Mouse (Mus musculus) adrenal gland, adult 18-20 months (tissue): ENCODE results near the gene Atxn2. TPM values are rescaled to one million over a fixed set of nuclear protein-coding genes. Genes with fewer than 3 reads are reported as not detected.
A peak's percentile ranks its signal among the peaks of the same experiment; 100 is the strongest.
"Not testable (repeated sequence)": the region's sequence is repeated elsewhere in the genome, so short reads cannot be mapped to it uniquely, and the experiment has no call there.

Experiments
- DNase-seq, 2 experiments: peaks; one replicate each; pipeline ENCODE4 v3.0.0; 2021 to 2022; ENCODE audit warnings: low spot score in 2 of 2
- long read RNA-seq, 2 experiments: library from polyadenylated mRNA; stranded (forward); transcript quantifications; one replicate each; pipeline ENCODE4 v2.0.0; 2021
- total RNA-seq, 2 experiments: library from RNA; stranded (reverse); gene quantifications; 1 replicate in 1 of 2; 2 replicates in 1 of 2; pipeline ENCODE4 v1.2.3; 2021

Gene Atxn2
- total RNA-seq, result 100 to 1,000 TPM; 165 to 216 TPM
- long read RNA-seq, experiment 1, full-length matches to known transcripts, result 1 of 23 reads
- long read RNA-seq, experiment 1, partial matches to known transcripts, result 6 of 23 reads
- long read RNA-seq, experiment 1, other reads (novel, unspliced or antisense), result 16 of 23 reads
- long read RNA-seq, experiment 2, partial matches to known transcripts, result 11 of 17 reads
- long read RNA-seq, experiment 2, other reads (novel, unspliced or antisense), result 6 of 17 reads

DNA sequence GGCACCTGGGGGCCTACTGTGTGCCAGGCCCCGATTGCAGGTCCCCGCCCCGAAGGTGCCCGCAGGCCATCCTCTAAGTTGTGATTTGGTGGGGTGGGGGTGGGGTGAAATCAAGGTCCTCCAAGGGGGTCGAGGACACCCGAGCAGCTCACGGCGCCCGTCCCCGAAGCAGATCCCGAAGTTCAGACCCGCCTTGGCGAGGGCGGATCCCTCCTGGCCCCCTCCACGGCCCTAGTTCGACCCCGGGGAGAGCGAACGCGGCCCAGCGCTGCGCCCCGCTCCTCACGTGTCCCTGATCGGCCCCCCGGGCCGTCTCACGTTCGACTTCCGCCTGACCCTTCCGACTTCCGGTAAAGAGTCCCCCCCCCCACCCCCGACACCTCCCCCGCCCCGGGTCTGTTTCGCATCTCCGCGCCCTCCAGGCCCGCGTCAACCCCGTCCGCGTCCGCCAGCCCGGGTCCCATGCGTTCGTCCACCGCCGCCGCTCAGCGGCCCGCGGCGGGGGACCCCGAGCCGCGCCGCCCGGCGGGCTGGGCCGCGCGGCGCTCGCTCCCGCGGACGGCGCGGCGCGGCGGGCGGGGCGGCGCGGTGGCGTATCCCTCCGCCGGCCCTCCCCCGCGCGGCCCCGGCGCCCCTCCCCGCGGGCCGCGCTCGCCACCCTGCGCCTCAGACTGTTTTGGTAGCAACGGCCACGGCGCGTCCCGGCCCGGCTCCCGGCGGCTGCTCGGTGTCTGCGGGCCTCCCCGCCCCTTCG, at the start of gene Atxn2:
Gene Atxn2, plus strand, starts transcription at position 164 of the 754 bp plus-strand sequence.
- peak; percentile 83 to 84 for DNase-seq

DNA sequence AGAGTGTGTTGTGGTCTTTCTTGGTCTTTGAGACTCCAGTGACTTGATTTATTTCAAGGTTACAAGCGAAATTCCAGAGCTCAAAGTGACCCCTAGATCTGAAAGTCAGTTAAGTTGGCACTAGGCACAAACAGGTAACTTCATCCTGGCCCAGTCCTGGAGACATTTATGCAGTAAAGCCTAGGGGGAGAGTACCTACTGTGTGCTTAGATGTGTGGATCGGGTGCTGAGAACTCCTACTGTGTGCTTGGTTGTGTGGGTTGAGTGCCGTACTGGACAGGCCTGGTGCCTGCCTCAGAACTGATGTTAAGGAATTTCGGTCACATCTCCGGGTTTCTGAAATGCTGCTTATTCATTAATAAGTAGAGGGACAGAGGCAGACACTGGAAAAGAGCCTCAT, 49.6 kb upstream of the Atxn2 start:
- DNase-seq, result no peak

GRCm38 (mm10) chr5:121663456-121663855, 47.7 kb upstream of the Atxn2 start:
- no peak for DNase-seq

- no peak for DNase-seq
These were observed 47.1 kb upstream of the Atxn2 start for GRCm38 (mm10) chr5:121664078-121664477.

DNA sequence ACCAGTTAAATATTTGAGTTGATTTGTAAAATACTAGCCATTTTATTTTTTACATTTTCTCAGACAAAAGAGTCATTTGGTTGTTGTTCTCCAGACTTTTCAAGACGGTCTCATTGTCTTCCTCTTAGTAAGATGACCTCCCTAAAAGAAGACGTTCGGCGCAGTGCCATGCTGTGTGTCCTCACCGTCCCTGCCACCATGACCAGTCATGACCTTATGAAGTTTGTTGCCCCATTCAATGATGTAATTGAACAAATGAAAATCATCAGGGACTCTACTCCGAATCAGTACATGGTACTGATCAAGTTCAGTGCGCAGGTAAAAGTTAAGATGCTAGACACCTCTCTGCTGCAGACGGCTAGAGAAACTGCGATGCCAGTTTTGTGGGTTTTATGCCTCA, 46.2 kb upstream of the Atxn2 start:
- no peak for DNase-seq

GRCm38 (mm10) chr5:121667067-121667466, 44.1 kb upstream of the Atxn2 start:
- no peak for DNase-seq

GRCm38 (mm10) chr5:121668411-121668810, 42.7 kb upstream of the Atxn2 start:
- no peak for DNase-seq

DNA sequence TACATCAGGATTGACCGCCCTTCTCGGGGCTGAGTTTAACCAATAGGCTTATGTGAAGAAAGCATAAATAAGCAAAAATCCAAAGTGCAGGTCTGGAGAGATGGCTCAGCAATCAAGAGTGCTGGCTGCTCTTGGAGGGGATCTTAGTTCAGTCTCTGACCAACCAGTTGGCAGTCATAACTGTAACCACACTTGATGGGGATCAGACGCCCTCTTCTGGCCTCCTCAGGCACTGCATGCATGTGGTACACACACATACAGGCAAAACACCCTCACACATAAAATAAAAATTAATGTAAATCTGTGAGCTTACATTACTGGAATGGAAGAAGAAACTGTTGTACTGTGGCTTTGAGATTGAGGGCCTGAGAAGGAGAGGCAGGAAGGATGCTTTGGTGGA, 40.7 kb upstream of the Atxn2 start:
- no peak for DNase-seq

- no peak for DNase-seq
These were observed 28.9 kb upstream of the Atxn2 start for GRCm38 (mm10) chr5:121682250-121682649.

DNA sequence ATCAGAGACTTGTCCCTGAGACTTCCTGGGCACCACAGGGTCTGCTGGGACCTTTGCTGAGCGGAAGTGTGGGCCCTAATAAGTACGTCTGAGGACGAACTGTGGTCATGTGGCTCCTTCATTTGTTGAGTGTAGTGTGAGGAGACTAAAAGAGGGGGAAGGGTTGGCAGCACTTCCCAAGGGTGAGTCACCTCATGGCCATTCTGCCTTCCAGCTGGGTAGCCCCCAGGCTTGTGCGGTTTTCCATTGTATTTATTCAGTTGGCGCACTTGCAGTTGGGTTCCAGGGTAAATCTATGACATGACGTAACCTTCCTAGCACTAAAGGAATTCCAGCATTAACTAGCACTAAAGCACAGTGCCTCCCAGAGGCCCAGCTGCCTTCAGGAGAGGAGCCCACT, 25.6 kb upstream of the Atxn2 start:
- DNase-seq, result no peak

DNA sequence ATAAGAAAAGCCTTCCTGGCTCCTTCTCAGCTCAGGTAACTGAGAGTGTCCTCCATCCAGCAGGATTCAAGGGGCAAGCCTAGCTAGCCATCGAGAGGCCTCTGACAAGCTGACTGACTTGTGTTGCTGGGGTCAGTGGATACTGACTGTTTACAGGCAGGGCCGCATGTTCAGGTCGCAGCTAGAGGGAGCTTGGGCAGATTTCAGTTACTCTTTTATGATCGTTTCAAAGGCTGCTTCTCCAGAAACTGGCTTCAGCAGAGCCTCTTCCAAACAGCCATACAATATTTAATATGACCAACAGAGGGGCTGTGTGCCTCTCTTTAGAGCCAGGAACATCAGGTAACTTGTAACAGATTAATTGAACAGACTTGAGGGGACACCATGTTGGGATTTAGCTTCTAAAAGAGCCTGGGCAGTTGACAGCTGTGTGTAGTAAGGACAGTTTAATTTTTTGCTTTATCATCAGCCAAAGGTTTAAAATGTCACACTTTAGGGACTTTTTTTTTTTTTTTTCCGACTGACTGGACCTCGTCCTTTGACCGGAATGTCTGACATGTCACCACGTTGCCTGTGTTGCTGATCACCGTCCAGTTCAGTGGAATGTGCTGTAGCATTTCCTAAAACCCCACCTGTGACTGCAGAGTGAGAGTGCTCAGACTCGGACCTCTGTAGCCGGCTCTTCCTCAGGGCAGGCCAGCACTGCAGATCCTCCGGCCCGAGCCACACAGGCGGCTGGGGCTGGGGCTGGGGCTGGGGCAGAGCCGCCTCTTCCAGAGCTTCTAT, 24.8 kb upstream of the Atxn2 start:
- DNase-seq, result no peak

DNA sequence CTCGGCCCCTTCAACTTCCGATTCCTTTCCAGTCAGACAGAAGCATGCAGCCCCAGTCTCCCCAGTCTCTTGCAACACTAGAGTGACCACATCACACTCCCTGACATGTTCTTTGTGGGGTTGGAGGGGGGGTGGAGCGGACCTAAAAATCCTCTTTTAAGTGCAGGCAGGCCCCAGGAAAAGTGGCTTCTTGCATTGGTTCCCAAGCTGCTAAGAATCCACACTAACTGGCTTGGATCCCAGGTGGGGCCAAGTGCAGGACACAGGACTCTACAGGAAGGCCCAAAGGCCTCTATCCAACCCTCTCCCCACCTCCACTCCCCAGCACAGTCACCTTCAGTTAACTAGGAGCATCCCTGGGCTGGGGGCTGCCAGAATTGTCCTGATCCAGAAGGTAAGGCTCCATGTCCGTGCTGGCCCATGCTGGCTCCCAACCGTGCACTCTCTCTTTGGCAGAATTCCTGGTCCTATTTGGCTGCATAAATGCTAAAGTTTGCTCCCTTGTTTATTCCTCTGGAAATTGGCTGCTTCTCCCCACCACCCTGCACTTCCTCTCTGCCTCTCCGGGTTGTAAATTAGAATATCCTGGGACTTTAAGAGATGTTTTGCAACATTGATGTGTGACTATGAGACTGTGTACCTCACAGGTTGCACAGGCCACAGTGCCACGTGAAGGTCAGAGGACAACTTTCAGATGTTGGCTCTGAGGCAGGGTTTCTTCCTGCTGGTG, 20.5 kb upstream of the Atxn2 start:
- DNase-seq, result no peak

GRCm38 (mm10) chr5:121691436-121691835, 19.7 kb upstream of the Atxn2 start:
- DNase-seq, result not testable (repeated sequence)

DNA sequence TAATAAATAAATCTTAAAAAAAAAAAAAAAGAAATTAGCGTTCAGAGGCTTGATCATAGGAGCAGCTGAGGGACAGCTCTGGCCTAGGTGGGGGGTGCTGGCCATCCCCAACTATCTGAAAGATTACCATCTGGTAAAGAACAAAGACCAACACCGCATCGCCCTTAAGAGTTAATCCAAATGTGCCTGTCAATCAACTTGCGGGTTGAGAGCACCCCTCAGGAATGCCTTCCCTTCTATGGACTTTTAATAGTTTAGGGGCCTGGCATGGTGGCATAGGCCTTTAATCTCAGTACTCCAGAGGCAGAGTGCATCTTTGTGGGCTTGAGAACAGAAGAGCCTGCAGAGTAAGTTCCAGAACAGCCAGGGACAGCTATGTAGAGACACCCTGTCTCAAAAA, 18.2 kb upstream of the Atxn2 start:
- DNase-seq, result no peak

GRCm38 (mm10) chr5:121696761-121697160, 14.4 kb upstream of the Atxn2 start:
- no peak for DNase-seq

DNA sequence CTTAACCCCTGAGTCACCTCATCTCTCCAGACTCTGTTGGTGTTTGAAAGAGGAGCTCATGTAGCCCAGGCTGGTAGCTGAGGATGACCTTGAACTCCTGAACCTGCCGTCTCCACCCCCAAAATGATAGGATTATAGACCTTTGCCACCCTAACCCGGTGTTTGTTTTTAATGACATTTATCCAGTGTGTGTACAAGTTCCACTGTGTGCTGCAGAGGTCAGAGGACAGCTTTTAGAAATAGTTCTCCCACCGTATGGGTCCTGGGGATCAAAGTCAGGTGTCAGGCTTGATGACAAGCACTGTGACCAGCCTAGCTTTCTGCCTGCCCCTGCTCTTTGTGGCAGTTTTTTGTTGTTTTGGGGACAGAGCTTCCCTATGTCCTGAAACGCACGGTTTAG, 11.2 kb upstream of the Atxn2 start:
- no peak for DNase-seq

GRCm38 (mm10) chr5:121700496-121700895, 10.6 kb upstream of the Atxn2 start:
- peak; percentile 48 to 54 for DNase-seq

- DNase-seq, result peak in 1 of 2 experiments; percentile 38
These were observed 9.9 kb upstream of the Atxn2 start for GRCm38 (mm10) chr5:121701111-121701769.

DNA sequence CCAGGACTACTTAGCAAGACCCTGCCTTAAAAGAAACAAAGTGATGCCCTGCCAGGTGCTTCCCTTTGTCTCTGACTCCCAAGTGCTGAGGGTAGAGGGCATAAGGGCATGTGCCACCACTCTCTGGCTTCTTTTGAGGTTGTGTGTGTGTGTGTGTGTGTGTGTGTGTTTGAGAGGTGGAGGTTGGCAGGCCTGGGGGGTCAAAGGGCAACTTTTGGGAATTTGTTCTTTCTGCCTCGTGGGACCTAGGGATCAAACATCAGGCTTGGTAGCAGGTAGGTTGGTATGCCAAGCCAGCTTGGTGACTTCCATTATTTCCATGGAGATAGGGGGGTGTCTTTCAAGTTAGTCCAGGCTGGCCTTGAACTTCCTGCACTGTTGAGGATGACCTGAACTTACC, 7.8 kb upstream of the Atxn2 start:
- DNase-seq, result no peak

DNA sequence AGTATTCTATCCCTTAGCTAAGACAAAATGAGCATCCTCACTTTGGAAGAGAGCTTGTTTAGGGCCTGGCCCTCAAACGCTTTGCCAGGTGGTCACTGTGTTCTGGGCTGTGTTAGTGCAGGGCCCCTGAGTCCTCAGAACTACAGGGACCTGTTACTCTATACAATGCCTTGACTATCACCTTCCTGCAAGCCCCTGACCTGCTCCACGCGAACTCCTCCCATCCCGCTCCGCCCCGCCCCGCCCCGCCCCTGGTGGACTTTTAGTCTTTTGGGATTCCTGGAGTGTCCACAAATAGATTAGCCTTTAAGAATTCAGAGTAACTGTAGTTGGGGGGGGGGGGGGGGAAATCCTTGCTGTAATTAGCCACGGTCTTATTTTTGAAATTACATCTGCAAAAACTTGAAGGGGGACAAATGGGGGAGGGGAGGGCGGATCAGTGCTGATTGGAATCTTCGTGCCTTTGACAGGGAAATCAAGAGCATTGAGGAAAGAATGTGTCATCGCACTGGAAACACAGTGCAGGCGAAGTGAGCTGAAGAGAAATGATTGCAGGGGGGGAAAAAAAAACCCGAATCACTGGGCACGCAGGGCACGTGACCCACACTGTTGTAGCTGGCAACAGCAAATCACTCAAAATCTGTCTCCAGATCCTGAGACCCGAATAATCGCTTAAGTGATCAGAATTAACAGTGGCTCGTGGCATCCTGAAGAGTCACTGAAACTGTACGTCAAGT, 6.5 kb upstream of the Atxn2 start:
- no peak for DNase-seq
